Mouse (Mus musculus): ENCODE measurements at regions not wholly inside any gene's neighbourhood (a gene's known extent, or its start where the extent isn't known, plus 50 kb on each side); places are given as distances from the start of the nearest gene placed in this dataset.

DNA sequence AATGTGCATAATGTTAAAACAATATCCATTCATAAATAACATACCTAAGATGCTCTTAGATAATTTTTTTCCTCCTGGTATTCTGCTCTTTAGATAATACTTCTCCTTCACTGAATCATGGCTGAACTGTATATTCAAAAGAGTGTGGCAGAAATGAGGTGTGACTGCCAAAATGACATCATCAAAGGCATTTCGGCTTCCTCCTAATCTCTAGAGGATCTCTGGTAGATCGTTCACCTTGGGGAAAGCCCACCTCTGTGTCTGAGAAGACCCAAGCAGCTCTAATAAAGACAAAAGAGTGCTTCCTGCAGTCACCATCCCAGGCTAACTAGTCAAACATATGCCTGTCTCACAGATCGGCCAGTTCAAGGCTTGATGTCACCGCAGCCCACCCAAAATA is 624.7 kb upstream of the Gm10131 start:
- Histone ChIP-seq H3K9ac (no peak overlapping the region), H3K9me3 (replicated peaks) (no peaks in the 10 kb centered on the region), H3K27ac (ENCODE audit: poor library complexity, severe bottlenecking) (no peak overlapping the region), H3K4me2 (no peak overlapping the region), H3K4me3 (no peak overlapping the region), H3K27me3 (replicated peaks) (peaks cover 8% of the 10 kb centered on the region; the same call in 1 of the 2 replicates), H3K36me3 (no peaks in the 10 kb centered on the region), H3K4me1 (replicated peaks) (0 out of 2 replicates have a peak, but pooled peaks cover 8% of the 10 kb centered on the region)
- WGBS, result 74% methylated on average over 4 of the region's 4 CpGs
- no peak for ATAC-seq (ENCODE audit: insufficient number of reproducible peaks, low FRiP score)

DNA sequence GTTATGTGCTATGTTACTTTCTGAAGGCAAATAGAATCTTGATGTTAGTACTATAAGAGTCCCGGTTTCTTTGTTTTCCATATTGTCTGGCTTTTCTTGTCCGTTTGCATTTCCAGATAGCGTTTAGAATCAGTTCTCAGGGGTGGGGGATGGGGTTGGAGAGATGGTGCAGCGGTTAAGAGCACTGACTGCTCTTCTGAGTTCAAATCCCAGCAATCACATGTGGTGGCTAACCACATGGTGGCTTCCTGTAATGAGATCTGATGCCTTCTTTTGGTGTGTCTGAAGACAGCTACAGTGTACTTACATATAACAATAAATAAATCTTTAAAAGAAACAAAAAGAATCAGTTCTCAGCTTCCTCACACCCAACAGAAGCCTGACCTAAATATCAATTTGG is 623.5 kb upstream of the Gm10131 start:
- Histone ChIP-seq H3K27ac (ENCODE audit: poor library complexity, severe bottlenecking) (no peak overlapping the region), H3K4me1 (replicated peaks) (0 out of 2 replicates have a peak, but pooled peaks cover 8% of the 10 kb centered on the region), H3K4me3 (no peak overlapping the region), H3K36me3 (no peaks in the 10 kb centered on the region), H3K9ac (no peak overlapping the region), H3K4me2 (no peak overlapping the region), H3K9me3 (replicated peaks) (no peaks in the 10 kb centered on the region), H3K27me3 (replicated peaks) (peaks cover 11% of the 10 kb centered on the region; the same call in 1 of the 2 replicates)
- no peak for ATAC-seq (ENCODE audit: insufficient number of reproducible peaks, low FRiP score)
- 64% methylated on average over 4 of the region's 4 CpGs for WGBS

DNA sequence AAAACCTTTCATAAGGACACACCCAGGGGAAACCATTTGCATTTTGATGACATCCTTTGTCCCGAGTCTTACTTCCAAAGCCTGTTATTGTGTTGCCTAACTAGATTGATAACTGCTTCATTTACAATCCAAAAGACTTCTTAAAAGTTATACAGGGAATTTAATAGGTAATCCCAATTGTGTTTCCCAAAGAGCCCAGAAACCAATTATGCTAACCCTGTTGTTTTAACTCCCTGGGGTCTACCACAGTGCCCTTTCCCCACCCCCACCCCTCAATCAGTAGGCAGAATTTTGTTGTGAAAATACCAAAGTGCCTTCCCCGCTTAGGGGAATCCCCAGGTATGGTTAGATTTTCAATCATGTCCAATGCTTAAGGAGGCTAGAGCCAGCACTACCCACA is 621.3 kb upstream of the Gm10131 start:
- Histone ChIP-seq H3K4me2 (no peak overlapping the region), H3K9me3 (replicated peaks) (no peaks in the 10 kb centered on the region), H3K4me1 (replicated peaks) (0 out of 2 replicates have a peak, but pooled peaks cover 8% of the 10 kb centered on the region), H3K9ac (no peak overlapping the region), H3K27me3 (replicated peaks) (peaks cover 11% of the 10 kb centered on the region; the same call in 1 of the 2 replicates), H3K4me3 (no peak overlapping the region), H3K27ac (ENCODE audit: poor library complexity, severe bottlenecking) (no peak overlapping the region), H3K36me3 (no peaks in the 10 kb centered on the region)
- ATAC-seq (ENCODE audit: insufficient number of reproducible peaks, low FRiP score), result no peak
- WGBS, result 29% methylated on average over 2 of the region's 2 CpGs

DNA sequence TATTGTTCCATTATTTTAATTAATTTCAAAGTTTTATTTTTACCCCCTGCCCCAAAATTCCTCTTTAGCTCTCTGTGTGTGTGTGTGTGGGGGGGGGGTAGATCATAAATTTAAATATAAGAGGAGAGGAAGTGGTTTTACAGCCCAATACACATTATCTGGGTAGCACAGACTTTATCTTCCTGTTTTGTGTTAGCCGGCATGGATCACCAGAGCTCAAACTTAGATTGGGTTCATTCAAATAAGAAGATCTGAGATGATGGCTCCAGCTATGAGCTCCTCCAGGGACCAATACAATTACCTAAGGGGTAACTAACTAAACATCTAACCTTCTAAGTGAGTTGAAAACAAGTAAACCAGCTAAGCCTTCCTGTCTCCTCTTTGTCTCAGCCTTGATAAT is 620.8 kb upstream of the Gm10131 start:
- no peak overlapping the region for H3K4me2 ChIP-seq
- peaks cover 11% of the 10 kb centered on the region; the same call in 1 of the 2 replicates for H3K27me3 ChIP-seq (replicated peaks)
- H3K4me1 ChIP-seq (replicated peaks), result 0 out of 2 replicates have a peak, but pooled peaks cover 8% of the 10 kb centered on the region
- no peaks in the 10 kb centered on the region for H3K9me3 ChIP-seq (replicated peaks)
- 27% methylated on average over 1 of the region's 1 CpGs for WGBS
- no peak overlapping the region for H3K9ac ChIP-seq
- H3K4me3 ChIP-seq, result no peak overlapping the region
- no peaks in the 10 kb centered on the region for H3K36me3 ChIP-seq
- no peak for ATAC-seq (ENCODE audit: insufficient number of reproducible peaks, low FRiP score)
- no peak overlapping the region for H3K27ac ChIP-seq (ENCODE audit: poor library complexity, severe bottlenecking)

DNA sequence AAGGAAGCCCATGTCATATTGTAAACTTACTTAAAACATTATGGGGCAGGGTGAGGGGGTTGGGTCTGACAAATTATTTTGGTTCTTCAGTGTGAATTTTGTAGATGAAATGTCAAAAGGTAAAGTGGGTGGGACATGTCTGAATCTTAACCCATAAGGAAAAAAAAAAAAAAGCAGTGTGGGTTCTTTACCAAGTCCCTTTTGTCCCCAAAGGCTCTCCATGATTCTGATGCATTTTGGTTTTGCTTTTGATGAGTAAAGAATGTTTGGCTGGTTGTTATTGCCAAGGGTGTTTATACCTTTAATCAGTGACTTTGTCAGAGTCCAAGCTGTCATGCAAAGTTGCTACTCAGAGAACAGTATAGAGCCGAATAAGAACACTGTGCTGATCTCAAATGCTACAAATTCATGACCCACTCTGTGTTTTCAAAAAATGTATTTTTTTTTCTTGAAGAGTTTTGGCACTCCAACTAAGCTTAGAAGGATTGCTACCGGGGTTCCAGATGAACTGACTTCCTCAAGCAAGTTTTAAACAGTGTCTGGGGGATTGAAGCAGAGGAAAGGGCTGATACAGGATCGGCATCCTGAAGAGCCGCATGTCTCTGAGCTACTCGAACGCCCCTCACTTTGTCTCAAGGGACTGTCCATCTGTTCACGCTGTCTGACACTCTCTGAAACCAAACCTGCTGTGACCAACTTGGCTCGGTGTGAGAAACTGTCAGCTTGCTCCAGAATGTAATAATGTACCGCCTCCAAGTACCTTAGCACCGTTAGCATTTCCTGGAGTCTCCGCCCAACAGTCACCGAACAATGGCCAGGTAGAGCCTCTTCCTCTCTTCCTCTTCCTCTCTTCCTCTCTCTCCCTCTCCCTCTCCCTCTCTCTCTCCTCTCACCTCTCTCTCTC is 619.8 kb upstream of the Gm10131 start:
- H3K27me3 ChIP-seq (replicated peaks), result peaks cover 11% of the 10 kb centered on the region; the same call in 1 of the 2 replicates
- 17% methylated on average over 12 of the region's 12 CpGs for WGBS
- H3K27ac ChIP-seq (ENCODE audit: poor library complexity, severe bottlenecking), result no peak overlapping the region
- H3K4me3 ChIP-seq, result no peak overlapping the region
- H3K4me1 ChIP-seq (replicated peaks), result peaks cover 11% of the 10 kb centered on the region; the same call in 1 of the 2 replicates
- no peaks in the 10 kb centered on the region for H3K36me3 ChIP-seq
- peak overlapping the region; percentile 52 for H3K4me2 ChIP-seq
- H3K9me3 ChIP-seq (replicated peaks), result no peaks in the 10 kb centered on the region
- ATAC-seq (ENCODE audit: insufficient number of reproducible peaks, low FRiP score), result no peak
- no peak overlapping the region for H3K9ac ChIP-seq

DNA sequence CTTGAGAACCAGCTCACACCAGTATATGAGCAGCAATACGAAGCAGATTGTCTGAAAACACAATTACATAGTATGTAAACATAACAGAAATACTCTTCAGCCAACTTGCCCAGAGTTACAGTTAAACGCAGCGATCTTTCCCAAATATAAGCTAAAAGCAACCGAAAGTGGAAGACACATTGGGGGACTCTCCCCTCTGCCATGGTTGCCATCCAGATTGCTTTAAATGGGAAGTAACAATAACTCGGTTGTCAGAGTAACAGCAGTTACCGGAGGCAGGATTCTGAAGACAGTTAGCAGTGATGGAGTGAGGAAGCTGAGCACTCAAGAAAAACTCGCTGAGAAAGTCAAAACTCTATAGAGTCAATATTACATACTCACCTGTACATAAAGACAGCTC is 618.0 kb upstream of the Gm10131 start:
- no peak for ATAC-seq (ENCODE audit: insufficient number of reproducible peaks, low FRiP score)
- WGBS, result 85% methylated on average over 7 of the region's 7 CpGs
- Histone ChIP-seq H3K9ac (no peak overlapping the region), H3K27me3 (replicated peaks) (peaks cover 11% of the 10 kb centered on the region; the same call in 1 of the 2 replicates), H3K4me2 (no peak overlapping the region), H3K36me3 (no peaks in the 10 kb centered on the region), H3K4me3 (no peak overlapping the region), H3K9me3 (replicated peaks) (no peaks in the 10 kb centered on the region), H3K27ac (ENCODE audit: poor library complexity, severe bottlenecking) (no peak overlapping the region), H3K4me1 (replicated peaks) (peaks cover 20% of the 10 kb centered on the region)

DNA sequence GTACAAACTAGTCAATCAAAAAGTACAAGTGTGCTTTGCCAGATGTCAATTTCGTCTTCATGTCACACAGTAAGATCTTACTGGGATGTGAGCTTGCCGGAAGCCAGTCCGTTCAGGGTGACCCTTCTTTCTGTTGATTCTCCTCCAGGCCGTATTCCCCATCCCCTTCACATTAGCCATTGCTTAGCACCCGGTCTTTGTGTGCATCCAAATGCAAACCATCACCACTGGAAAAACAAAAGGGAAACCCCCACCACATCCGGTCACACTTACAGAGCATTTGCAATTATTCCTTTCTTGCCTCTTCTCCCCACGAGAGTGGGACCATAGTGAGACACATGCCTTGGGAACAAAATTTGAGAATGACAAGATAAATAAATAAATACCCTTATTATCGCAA is 616.2 kb upstream of the Gm10131 start:
- Histone ChIP-seq H3K4me2 (no peak overlapping the region), H3K4me3 (no peak overlapping the region), H3K9me3 (replicated peaks) (no peaks in the 10 kb centered on the region), H3K9ac (no peak overlapping the region), H3K4me1 (replicated peaks) (peaks cover 20% of the 10 kb centered on the region), H3K36me3 (no peaks in the 10 kb centered on the region), H3K27me3 (replicated peaks) (peaks cover 7% of the 10 kb centered on the region; the same call in 1 of the 2 replicates), H3K27ac (ENCODE audit: poor library complexity, severe bottlenecking) (no peak overlapping the region)
- 80% methylated on average over 8 of the region's 8 CpGs for WGBS
- ATAC-seq (ENCODE audit: insufficient number of reproducible peaks, low FRiP score), result no peak

DNA sequence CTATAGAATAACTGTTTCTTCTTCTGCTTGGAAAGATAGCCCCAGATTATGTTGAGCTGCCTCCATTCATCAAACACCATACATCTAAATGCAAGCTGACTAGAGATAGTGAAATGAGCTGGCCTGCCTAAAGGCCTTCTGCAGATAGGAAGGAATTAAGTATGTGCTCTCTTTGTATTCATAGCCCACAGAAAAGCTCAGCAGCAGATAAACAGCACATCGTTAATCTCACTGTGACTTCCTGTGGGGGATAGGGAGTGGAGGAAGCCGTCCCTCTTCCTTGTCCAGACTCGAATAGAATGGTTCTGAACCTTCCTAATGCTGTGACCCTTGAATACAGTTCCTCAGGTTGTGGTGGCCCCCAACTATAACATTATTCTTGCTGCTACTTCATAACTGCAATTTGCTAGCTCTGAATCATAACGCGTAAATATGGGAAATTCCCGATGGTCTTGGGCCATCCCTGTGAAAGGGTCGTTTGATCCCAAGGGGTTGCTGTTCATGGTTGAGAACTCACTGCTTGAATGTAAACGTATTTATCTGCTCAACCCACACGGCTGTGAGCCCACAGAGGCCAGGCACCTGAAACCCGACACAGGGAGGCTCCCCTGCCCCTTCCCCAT is 614.7 kb upstream of the Gm10131 start:
- H3K36me3 ChIP-seq, result no peaks in the 10 kb centered on the region
- 0 out of 2 replicates have a peak, but pooled peaks cover 4% of the 10 kb centered on the region for H3K27me3 ChIP-seq (replicated peaks)
- no peak overlapping the region for H3K4me2 ChIP-seq
- no peak; the same call in 1 of the 2 replicates for ATAC-seq (ENCODE audit: insufficient number of reproducible peaks, low FRiP score)
- peaks cover 13% of the 10 kb centered on the region for H3K4me1 ChIP-seq (replicated peaks)
- 46% methylated on average over 10 of the region's 10 CpGs for WGBS
- H3K4me3 ChIP-seq, result no peak overlapping the region
- H3K27ac ChIP-seq (ENCODE audit: poor library complexity, severe bottlenecking), result no peak overlapping the region
- no peaks in the 10 kb centered on the region for H3K9me3 ChIP-seq (replicated peaks)
- H3K9ac ChIP-seq, result no peak overlapping the region

DNA sequence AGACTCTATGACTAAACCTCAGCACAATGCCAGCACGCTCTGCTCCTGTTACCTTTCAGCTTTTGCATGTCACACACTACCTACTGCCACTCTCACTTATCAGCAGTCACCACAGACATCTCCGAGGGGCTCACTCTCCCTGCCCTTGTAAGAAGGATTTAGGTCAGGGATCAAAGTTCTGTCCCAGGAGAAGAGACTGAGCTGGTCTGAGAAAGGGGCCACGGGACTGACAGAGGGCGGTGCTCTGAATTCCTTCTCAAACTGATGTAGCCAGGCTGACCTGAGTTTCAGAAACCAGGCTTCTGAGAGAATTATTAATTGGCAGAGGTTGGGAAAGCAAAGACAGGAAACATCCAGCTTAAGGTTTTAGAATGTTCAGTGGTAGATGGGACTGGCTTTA is 614.0 kb upstream of the Gm10131 start:
- Histone ChIP-seq H3K4me1 (replicated peaks) (peaks cover 13% of the 10 kb centered on the region), H3K27me3 (replicated peaks) (no peaks in the 10 kb centered on the region), H3K9ac (no peak overlapping the region; the same call in 1 of the 2 replicates), H3K9me3 (replicated peaks) (no peaks in the 10 kb centered on the region), H3K27ac (ENCODE audit: poor library complexity, severe bottlenecking) (no peak overlapping the region), H3K4me3 (no peak overlapping the region), H3K4me2 (no peak overlapping the region), H3K36me3 (no peaks in the 10 kb centered on the region)
- ATAC-seq (ENCODE audit: insufficient number of reproducible peaks, low FRiP score), result no peak
- 17% methylated on average over 4 of the region's 4 CpGs for WGBS

DNA sequence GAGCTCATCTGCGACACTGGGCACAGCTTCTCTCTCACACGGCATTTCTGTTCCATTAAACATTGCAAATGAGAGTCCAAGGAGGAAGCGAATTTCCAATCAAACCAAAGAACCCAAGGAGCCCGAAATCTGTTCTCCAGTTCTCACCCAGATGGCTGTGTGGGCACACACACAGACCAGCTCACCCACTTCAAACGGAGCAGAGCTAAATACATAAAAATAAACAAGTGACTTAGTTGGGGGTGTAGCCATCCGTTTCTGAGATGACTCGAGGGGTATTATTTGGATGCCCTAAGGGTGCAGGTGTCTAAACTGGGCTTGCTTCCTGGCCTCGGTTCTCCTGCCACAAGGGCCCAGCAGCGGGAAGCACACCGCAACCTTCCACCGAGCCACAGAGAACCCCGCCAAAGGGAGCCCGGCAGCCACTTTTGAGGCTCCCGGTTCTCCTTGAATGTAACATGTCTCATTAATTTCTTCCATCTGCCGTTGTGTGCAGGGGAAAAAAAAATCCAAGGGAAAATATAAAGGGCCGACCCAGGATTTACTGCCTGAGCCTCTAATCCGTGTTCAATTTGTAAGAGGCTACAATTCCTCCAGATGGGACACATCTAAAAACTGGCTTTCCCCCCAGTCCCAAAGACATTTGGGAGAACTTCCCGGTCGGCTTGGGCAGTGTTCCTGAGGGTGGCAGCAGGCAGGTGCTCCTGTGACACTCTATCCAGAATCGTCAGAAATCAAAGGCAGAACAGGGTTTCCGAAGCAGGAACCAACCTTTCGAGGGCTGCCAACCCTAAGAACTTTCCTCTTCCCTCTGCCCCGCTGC is 598.6 kb upstream of the Gm10131 start:
- no peak overlapping the region for H3K4me2 ChIP-seq
- no peak for ATAC-seq (ENCODE audit: insufficient number of reproducible peaks, low FRiP score)
- H3K36me3 ChIP-seq, result no peaks in the 10 kb centered on the region
- WGBS, result 81% methylated on average over 23 of the region's 23 CpGs
- H3K4me1 ChIP-seq (replicated peaks), result peaks cover 8% of the 10 kb centered on the region; the same call in 1 of the 2 replicates
- no peak overlapping the region for H3K4me3 ChIP-seq
- H3K9me3 ChIP-seq (replicated peaks), result no peaks in the 10 kb centered on the region
- H3K9ac ChIP-seq, result no peak overlapping the region
- no peaks in the 10 kb centered on the region; the same call in 1 of the 2 replicates for H3K27me3 ChIP-seq (replicated peaks)
- no peak overlapping the region for H3K27ac ChIP-seq (ENCODE audit: poor library complexity, severe bottlenecking)

Measured in heart, embryonic 12.5 days (tissue).